Mouse (Mus musculus) fat pad, adult 2 months (tissue): ENCODE measurements around the gene Fam53b.

Source experiments
- DNase-seq: peaks from one replicate; pipeline ENCODE4 v3.0.0-alpha.2; 2011; ENCODE audit warnings: low read depth, low spot score; ENCODE audit errors: extremely low read depth

The Fam53b gene

DNA sequence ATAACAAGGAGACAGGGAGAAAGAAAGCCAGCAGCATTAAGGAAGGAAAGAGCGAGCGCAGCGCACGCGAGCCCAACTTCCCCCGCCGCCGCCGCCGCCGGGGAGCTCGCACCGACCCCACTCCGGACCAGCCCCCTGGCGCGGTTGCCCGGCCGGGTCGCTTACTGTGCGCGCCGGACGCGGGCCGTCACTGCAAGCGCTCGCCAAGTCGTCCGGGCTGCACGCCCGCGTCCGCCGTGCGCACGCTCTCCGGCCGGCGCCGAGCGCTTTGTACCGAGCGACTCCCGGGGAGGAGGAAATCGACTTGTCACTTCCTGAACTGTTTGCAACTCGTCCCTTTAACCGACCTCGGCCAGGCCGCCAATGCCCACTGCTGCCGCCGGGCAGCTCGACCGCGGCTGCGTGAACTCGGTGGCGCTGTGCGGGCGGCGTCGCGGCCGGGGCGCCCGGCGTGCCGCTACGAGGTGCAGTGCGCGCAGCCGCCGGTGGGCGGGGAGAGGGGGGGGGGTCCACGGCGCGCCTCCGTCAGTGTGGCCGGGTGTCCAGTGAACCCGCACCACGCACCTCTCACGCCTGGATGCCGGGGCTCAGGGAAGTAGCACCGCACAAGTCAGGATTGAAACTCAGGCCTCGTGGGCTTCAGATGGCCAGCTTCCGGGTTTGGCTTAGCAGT lies at the start of gene Fam53b:
TSS of gene Fam53b (minus strand) at position 471 of the 673 bp plus-strand sequence.
- no peak for DNase-seq

DNA sequence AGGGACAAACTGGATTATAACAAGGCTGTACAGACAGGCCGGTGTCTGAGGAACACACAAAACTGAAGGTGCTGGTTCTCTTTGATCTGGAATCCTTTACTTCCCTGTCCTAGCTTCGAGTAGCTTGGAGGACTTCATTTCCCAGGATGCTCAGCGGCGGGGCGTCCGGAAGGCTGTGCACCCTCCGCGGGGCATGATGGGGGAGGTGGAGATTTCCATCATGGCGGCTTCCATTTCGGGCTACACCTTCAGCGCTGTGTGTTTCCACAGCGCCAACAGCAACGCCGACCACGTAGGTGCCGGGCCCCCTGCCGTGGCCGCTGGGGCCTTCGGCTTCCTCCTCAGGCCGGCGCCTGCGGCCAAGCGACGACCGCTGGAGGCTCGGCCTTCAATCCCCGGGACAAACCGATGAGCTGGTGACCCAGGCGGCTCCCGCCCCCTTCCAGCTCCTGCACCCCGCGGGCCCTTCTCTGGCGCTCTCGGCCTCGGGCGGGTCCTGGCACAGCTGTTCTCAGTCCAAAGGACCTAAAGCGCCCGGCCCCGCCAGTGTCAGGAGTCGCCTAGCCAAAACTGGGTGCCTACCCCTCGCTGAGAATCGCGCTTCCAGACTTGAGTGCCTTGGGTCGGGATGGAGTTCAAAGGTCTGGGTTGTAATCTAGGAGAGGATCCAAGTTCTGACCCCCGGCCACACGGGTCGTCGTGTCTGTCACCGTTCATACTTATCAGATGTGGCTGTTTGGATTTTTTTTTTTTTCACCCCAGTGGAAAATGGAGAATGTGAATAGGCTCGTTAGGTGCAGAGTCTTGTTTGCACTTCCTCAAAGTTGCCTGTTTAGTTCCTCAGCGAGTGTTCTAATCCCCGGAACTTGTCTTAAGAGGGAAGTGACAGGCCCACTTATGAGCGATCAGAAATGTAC lies 45.6 kb upstream of the Fam53b start, which contains the start of gene Abraxas2:
TSS of gene Abraxas2 (plus strand) at position 184 of the 917 bp plus-strand sequence.
- peak; percentile 47 for DNase-seq

DNA sequence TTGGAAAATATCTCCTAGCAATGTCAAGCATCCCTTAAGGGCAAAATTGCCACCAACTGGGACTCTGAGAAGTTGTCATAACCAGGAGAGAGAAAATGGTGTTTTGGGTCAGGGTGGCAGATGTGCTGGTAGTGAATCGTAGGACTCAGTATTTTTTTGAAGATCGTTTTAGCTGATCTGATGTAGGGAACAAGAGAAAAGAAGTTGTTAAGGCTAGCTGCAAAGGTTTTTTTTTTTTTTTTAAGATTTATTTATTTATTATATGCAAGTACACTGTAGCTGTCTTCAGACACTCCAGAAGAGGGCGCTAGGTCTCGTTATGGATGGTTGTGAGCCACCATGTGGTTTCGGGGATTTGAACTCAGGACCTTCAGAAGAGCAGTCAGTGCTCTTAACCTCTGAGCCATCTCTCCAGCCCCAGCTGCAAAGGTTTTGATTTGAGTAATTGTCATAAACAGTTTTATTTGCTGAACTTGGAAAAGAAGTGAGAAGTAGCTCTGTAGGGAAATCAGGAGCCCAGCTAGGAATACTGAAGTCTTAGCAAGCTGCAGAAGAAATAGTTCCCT lies 44.4 kb upstream of the Fam53b start:
- no peak for DNase-seq

DNA sequence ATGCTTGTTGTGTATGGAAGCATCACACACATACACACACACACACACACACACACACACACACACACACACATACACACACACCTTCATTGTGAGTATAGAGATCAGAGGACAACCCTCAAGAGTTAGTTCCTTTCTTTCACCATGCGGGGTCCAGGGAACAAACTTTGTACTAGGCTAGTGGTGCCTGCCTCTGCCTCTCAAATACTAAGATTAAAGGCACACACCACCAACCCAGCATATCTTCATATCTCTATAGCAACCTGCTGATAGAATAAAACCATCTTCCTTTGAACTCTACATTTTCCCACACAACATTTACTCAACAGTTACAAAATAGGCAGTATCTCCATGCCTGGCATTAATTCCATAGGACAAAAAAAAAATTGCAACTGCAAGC lies 42.4 kb upstream of the Fam53b start:
- no peak for DNase-seq

DNA sequence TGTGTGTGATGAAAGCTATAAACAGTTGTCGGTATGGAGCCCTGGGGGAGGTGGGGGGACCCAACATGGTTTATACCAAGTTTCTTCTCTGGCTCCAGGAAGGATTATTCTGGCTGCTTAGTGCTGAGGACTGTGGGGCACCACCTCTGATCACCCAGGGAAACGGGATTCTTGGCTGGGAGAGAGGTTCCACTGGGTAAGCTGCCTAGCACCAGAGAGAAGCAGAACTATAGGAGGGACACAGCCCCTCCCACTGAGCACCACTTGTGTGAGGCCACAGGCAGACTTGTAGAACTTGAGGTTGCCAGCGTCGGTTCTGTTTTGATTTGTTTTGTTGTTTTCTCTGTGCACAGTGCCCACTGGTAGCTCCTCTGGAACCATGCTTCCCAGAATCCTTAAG lies 40.3 kb upstream of the Fam53b start:
- no peak for DNase-seq

DNA sequence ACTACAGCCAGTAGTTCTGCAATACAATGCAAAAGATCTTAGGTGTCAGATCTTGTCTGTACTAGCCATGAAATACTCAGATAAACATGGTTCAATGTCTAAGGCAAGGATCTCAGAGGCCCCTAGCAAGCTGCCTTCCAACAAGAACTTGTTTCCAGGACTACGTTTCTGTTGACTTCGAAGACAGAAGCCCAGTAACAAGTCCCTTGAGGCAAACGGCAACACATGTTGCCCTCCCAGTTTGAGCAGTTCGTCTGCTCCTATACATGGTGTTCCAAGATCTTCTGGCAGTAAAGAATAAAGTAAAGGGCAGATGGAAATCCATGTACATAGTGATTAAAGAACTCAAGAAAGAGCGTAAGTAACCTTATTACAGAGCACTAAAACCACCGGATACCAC lies 39.7 kb upstream of the Fam53b start:
- DNase-seq = peak; percentile 61

DNA sequence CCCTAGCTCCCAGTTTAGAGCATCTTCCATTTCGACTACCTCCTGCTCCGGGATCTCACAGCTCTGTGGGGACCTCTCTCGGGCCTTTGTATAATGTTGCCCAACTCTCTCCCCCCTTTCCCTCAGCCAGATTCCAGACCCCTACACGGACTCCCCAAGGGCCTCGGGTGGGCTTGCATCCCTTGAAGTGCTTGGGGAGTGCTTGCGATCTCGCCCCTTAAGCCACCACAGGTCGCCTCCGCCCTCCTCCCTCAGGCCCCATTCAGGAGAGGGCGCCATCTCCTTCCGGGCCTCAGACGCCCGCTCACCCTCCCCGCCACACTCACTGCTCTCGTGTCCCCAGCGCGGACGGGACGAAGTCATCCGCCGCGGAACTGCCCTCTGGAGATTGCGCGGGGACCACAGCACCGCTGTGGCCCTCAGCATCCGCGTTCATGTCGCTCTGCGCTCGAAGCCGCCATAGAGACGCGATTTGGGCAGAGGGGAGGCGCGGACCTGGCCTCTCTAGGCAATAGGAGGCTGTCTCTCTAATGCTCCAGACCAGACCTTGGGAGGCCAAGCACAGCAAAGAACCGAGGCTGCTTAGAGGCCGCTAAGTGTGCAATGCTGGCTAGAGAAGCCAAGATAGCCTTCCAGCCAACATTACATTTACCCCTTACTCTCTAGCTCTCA lies 38.6 kb upstream of the Fam53b start, which contains the start of gene Eef1akmt2:
TSS of gene Eef1akmt2 (minus strand) at position 501 of the 672 bp plus-strand sequence.
- DNase-seq = no peak

DNA sequence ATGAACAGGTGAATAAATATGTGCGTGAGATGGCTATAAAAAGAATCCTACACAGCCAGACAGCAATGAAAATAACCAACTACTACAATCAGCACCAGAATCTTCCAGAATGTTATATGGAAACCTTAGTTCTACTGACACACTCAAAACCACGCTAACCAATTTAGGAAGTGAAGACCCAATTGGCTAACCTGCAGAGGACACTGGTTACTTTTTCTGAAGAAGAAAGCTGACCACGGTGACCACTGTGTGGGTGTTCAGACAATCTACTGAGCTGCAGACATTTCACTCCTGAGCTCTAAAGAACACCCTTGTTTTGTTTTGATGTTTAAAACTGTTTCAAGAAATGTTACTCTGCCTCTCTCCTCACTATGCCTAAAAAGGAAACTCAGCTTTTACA lies 29.5 kb upstream of the Fam53b start:
- DNase-seq = no peak

DNA sequence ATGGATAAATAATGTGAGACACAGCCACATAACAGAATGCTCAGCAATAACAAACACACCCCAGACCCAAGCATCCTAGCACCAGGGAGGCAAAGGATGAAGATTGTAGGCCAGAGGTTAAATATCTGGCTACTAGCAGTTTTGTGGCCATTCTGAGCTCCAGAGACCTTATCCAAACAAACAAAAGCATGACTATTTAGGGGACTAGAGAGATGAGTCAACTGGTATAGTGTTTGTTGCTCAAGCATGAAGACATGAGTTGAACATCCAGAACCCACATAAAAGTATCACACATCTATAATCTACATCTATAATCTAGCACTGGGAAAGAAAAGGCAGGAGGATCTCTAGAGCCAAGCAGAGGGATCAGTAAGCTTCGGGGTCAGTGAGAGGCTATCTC lies 28.8 kb upstream of the Fam53b start:
- no peak for DNase-seq

DNA sequence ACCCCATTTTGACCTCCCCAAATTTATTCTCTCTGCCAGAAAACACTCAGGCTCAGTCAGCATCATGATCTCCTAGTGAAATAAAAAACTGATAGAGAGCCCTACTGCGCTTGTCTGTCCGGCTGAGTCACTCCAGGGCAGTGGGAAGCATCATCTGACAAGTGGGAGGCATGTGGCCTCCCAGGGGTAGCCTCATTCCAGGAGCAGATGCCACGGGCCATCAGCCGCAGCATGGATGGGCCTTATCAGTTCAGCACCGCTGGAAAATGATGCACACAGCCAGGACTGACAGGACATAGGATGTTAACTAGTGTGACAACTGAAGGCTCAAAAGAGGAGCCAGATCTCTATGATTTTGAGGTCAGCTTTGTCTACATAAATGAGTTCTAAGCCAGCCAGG lies 27.6 kb upstream of the Fam53b start:
- DNase-seq = no peak

DNA sequence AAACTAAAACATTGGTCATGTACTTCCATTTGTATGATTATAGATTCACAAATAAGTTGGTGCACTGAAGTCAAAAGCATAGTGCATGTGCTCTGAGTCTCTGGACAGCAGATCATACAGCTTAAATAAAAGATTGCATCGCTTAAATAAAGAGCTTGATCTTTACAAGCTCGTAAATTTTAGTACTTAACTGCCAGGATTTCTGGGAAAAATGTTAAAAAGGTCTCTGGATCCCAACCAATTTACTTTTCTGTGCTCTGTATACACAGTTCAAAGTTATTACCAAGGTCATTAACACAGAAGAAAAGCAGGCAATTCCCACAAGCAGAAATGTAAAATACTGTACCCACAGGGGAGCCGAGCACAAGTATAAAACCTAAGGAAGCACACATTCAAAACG lies 17.3 kb upstream of the Fam53b start:
- no peak for DNase-seq

DNA sequence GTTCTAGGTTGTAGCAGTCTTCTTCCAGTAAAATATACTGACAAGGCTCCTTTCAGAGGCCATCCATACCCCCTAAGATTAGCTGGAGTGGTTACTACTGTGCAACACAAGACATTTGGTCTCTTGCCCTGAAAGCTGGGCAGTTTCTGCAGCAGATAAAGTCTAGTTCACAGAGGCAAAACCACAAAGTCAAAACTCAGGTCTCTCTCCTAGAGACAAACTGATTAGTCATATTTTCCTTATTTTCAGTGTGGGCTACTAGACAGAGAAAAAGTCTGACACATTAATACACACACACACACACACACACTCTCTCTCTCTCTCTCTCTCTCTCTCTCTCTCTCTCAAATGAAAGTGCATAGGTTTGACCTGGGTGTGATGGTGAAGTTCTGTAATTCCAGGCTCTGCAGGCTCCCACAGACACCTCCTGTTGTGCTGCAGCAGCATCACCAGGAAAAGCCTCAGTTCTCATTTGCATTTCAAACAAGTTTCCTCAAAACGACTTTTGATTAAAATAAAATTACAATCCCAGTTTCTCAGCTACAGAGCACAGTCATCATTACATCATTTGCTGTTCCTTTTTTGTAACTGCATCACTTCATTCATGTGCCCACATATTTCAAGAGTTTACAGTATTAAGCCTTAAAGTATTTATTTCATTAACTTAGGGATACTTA lies 10.8 kb upstream of the Fam53b start:
- no peak for DNase-seq

DNA sequence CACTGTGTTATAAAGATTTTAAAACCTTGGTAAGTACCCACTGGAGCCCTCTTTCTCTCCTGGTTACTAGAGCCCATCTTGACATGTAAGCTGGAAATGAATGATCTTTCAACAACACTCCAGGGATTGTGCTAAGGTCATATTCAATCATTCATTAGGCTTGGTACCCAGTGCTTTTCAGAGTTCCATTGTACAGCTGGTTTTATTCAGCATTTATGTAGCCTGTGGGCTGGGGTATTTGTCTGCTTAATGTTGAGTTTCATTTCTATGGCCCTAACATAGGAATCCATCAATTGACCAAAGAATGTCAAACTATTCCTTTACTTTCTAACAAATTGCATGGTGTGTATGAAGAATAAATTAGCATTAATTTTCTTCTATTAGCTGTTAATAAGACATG lies 10.1 kb upstream of the Fam53b start:
- DNase-seq = no peak

DNA sequence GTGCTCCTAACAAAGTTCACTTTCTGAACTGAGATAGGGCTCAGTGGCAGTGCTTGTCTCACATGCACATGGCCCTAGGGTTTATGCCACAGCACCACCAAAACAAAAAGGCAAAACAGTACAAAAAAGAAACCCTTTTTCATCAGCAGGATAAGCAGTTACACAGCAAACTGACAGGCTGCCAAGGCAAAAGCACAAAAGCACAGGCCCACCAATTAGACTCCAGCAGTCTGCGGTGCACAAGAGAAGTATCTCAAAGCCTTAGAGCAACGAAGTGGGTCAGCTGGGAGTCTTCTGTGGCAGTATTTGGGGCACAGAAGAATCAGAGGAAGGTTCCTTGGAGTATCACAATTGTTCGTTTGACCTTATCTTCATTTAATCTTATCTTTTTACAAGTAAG lies 7.0 kb upstream of the Fam53b start:
- no peak for DNase-seq

DNA sequence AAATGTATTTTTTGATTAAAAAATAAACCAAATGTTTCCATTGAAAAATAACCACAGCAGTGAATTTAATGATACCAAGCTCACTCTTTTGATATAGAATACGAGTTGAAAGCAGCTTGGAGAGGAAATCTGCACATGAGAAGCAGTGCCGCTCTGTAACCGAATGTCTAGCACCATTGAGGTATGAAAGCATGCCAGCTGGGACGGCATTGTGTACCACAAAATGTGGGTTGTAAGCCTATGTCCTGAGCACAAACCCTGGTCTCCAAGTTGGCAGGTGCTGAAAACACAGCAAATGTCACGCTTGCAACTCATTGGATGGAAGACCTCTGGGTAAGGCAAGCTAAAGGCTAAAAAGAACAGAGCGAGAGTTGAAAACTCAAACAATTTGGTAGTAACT lies 3.4 kb upstream of the Fam53b start:
- DNase-seq = no peak

DNA sequence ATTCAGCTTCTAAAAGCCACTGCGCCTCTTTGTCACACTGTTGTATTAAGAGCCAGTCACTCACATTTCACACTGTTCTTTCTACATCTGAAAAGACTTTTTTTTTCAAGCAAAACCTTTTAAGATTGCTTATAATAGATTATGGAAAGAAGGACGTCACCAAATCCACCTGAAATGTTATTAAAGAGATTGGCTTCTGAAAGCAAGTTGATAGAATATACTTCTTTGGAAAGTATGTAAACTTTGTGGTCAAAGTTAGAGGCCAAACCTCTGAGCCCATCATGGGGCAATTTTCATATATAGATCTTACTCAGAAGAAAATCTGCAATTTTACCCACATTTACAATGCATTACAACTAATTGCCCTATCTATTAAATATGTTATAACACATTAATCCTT lies 2.8 kb upstream of the Fam53b start:
- DNase-seq = no peak

DNA sequence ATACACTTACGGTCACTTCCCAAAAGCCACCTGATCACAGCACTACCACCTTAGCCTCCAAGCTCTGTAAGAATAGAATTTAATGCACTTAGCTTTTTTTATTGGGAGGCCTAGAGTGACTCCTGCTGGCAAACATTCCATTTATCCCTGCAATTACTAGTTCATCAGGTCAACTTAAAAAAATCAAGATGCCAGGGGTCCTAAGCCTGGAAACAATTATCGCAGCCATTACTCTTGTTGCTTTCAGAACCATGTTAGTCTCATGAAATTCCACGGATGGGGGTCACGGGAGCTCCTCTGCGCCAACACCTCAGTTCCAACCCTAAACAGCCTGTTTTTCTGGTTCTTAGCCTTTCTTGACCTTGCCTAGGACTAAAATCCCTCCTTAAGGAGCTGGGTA lies 1.4 kb upstream of the Fam53b start:
- DNase-seq = no peak

DNA sequence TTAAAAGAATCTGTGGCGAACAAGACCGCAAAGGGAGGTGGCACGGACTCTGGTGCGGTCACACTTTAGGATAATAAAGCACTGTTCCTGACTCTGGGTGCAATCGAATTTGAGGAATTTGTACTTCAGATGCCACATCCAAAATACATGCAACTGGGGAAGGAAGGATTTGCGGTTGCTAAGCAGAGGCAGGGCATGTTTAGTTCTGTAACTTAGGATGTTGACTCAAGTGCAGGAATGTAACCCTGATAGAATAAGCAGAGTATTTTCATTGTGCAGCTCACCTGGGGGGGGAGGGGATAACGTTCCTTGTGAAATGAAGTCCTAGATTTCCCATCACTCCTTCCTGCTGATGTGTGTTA lies 384 bp upstream of the Fam53b start:
- no peak for DNase-seq

DNA sequence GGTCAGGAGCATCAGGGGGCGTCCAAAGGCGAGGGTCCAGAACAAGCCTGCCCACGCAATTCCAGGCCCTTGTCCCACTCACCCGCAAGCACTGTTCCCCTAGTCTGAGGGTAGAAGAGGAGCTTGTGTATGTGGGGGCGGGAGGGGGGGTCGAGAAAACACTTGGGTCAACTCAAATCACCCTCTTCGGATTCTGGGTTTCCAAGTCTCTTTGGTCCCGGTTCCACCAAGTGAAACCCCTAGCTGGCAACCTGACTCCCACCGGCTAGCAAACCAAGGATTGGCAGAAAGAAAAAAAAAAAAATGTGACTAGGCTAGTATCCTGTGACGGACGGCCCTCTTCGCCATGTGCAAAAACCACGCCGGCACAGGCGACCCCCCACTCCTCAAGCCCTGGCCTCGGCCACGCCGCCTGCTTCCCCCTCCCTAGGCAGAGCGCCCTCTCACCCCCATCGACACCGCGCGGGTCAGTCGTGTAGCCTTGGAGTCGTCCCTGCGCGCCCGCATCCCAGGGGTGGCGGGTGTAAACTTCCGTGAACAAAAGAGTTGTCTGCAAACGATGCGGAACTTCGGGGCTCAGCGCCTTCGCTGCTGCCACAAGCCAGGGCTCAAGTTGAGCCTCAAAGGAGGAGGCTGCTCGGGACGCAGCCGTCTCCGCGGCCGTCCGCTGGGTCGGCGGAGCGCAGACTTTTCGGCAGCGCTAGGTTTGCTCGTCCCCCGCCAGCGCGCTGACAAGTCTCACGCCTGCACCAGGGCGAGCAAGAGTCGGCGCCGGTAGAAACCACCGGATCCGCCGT lies 869 bp downstream of the Fam53b start:
- DNase-seq = no peak
